Mouse (Mus musculus) kidney, postnatal 14 days (tissue): ENCODE measurements around the gene Fam118a.
"Not testable (repeated sequence)": the region's sequence is repeated elsewhere in the genome, so short reads cannot be mapped to it uniquely, and the experiment has no call there.

Experiments used
- DNase-seq: peaks from one replicate; pipeline ENCODE4 v3.0.0; 2022; ENCODE audit warnings: mixed read lengths

The Fam118a gene

DNA sequence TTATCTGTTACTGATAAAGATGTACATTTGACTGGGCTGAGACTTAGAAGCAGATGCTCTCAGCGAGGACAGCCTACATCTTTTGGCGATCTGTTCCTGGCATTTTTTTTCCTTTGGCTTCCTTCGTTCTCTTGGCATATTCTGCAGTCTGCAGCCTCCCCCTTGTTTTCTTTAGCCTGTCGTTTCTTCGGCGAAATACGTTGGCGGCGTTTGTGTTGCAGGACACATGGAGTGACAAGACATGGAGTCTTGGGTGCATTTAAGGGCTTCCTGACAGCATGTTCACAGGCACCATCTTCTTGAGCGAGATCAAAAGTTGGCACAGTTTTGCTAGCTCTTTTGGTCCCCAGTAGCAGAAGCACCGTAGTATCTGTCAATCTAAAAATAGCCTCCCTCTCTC, 13.0 kb upstream of the Fam118a start:
- no peak for DNase-seq

DNA sequence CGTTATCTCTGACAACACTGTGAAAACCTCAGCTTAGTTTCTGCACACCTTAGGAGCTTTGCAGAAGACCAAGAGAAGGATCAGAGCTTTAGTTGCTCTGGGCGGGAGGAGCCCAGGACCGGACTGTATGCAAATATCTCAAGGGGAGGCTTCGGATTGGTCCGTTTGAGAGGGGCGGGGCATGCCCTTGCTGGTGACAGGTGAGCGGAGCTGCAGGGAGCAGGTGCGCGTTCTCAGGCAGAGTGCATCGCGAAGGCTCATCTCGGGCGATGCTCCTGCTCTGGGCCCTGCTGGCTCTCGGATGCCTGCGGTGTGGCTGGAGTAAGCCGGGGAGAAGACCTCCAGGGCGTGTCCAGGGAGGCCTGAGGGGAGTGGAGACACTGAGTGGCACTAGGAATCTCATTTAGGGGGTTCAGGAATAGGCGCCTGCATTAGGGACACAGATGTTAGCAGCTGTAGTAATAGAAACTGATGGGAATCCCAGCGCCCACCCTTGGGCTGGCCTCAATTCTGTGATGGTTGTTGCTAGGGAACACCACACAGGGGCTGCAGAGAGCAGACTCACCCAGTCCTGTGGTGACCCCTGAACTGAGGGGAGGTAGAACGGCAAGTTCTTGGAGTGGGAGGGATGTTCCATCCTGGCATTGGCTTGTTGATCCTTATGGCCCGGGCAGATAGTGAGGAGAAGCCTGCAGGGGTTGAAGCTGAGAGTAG, 11.6 kb upstream of the Fam118a start, which contains the start of gene Upk3a:
Gene Upk3a (plus strand): TSS at position 191 of the 714 bp plus-strand sequence.
- peak; percentile 71 for DNase-seq

- DNase-seq: no peak
These were observed 6.5 kb upstream of the Fam118a start for GRCm38 (mm10) chr15:85022211-85022610.

DNA sequence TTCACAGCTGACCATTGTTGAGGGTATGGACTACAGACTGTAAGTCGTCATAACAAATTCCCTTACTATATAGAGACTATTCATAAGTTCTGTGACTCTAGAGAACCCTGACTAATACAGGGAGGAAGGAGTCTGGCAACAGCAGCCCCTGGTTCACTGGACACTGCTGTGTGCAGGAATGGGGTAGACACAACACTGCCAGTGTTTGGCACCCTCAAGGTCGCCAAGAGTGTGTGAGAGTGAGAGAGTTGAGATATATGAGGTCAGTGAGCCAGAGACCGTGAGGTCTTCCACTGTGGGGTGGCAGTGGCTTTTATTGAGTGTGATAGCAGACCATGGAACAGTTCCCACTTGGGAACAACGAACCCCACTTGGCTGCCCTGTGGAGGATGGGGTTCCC, 2.6 kb upstream of the Fam118a start:
- DNase-seq: no peak

GRCm38 (mm10) chr15:85027740-85028139, 1.0 kb upstream of the Fam118a start:
- no peak for DNase-seq

DNA sequence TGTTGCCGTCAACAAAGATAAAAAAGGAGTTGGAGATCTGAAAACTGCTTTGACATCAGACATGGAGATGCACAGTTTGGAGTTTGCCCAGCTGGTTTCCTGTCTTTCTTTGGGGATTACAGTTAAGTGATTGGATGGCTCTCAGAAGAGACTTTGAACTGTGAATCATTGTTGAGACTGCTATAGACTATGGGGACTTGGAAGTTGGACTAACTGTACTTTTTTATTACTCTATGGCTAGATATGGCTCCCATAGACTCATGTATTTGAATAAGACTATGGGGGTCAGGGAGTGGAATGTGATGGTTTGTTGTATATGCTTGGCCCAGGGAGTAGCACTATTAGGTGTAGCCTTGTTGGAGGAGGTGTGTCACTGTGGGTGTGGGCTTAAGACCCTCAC, 1.9 kb downstream of the Fam118a start:
- DNase-seq: not testable (repeated sequence)

DNA sequence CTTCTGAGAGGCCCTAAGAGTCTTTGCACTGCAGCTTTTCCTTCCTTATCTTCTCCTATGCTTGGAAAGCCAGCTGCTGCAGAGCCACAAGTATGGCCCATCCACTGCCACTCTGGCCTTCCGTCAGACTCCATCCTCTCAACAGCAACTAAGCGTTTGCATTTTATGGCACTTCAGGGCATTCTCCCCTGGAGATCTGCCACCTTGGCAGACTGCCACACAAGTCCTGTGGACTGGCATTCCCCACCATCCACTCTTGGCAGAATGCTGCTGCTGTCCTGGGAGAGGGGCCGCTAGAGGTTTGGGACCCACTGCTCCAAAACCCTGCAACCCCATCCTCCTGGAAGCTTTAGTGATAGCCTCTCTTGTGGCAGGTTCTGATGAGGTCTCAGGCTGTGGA, 3.1 kb downstream of the Fam118a start:
- peak; percentile 67 for DNase-seq

- DNase-seq: peak; percentile 66
These were observed 5.2 kb downstream of the Fam118a start for GRCm38 (mm10) chr15:85033916-85034315.

- DNase-seq: peak; percentile 99
These were observed 8.0 kb downstream of the Fam118a start for GRCm38 (mm10) chr15:85036566-85037342.

DNA sequence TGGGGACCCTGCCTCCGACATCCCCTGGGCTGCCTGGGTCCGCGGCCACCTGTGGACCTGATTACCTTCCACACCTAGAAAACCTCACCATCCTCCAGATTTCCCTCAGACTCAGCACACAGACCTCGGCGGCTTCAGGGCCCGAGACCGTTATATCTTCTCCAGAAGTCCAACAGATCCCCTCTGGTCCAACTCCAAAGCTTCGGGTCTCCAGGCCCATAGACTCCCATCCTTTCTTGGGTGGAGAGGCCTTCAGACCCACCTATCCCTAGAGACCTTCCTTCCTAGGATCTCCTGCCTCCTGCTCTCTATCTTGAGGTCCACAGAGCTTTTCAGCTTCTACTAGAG, 8.6 kb downstream of the Fam118a start:
- DNase-seq: no peak

DNA sequence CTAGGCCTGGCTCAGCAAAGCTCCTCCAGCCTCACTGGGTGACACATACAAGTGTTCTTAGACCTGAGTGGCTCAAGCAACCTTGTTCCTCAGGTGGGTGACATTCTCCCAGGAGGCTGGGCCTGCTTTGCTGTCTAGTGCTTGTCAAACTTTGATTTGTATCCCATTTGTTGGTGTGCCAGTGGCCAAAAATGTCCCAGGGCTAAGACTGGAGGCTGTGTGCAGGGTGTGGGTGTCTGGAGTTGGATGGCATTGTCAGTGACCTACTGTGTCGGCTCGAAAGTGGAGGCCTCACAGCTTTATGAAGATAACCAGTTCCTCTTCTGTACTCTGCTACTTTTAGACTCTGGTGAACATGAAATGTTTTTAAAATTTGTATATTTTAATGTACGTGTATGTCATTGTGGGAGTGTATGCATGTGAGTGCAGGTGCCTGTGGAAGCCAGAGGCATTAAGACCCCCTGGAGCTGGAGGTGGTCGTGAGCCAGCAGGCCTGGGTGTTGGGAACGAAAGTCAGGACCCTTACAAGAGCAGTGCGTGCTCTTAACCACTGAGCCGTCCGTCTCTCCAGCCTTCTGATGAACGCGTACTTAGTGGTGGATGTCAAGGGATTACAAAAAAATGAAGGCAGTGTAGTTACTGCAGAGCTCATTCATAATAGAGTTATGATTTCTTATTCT, 12.9 kb downstream of the Fam118a start:
- no peak for DNase-seq

GRCm38 (mm10) chr15:85042361-85042954, 13.7 kb downstream of the Fam118a start:
- DNase-seq: peak; percentile 80

GRCm38 (mm10) chr15:85043116-85043515, 14.4 kb downstream of the Fam118a start:
- DNase-seq: no peak

- DNase-seq: no peak
These were observed 15.0 kb downstream of the Fam118a start for GRCm38 (mm10) chr15:85043761-85044160.

DNA sequence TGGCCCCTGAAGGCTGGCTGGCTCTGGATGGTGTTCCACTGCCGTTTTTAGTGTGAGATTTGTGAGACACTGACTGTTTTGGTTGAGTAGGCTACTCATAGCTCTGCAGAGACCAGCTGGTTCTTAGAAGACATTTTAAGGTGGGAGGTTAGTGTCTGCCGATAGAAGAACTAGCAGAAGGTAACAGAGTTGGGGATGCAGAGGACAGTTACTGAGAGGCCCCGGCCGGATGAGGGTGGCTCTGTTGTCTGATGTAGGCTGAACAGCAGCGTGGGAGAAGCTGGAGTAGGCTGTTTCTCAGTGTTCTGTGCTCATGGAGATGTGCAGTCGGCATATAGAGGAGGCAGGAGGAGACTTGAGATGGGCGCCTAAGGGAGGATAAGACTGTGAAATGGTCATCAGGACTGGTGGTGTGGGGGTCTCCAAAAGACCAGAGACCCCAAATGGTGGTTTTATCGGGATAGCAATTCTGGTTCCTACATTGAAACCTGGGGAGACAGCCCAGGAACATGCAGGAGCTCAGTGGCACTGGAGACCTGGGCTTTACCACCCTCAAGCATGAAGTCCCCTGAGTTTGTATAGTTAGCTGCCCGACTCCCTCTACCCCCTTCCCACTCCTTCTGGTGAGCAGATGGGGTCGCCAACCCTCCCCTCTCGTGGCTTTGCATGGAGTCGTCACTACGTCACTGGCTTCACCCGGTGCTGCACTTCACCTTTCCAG, 17.6 kb downstream of the Fam118a start:
- no peak for DNase-seq

GRCm38 (mm10) chr15:85047865-85048264, 19.1 kb downstream of the Fam118a start:
- no peak for DNase-seq

DNA sequence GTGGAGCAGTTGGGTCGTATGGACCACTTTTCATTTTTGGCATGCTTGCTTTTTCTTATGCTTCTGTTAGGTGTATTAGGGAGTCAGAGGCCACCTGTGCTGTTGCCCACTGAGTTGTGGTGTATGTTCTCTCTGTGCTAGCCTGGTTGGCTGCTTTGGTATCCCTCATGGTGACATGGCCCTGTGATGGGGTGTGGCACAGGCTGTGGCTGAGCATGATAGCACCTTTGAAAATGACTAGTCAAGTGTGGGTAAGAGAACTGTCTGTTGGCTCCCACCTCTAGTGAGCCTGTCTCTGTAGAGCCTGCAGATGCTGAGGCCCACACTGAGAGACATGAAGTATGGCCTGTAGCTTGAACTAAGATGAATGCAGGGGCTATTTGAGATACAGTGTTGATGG, 21.0 kb downstream of the Fam118a start:
- DNase-seq: no peak

- DNase-seq: no peak
These were observed 25.4 kb downstream of the Fam118a start for GRCm38 (mm10) chr15:85054098-85054497.

DNA sequence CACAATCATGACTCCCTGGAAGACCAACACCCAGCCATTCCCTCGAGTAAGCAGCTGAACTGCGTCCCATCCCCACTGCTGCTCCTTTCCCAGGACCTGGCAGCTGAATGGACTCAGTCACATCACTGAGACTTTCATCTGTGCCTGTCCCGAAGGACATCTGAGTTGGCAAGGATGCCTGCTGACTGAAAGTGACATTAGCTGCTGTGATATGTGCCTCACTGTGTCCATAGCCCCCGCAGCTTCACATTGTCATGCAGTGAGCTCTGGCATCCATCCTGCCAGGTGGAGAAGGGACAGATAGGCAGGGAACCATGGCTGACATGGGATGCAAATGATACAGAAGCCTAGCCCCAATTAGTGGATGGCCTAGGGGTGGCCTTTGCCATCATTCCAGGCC, 26.4 kb downstream of the Fam118a start:
- no peak for DNase-seq

- no peak for DNase-seq
These were observed 34.7 kb downstream of the Fam118a start for GRCm38 (mm10) chr15:85063421-85063820.

- peak; percentile 58 for DNase-seq
These were observed 41.8 kb downstream of the Fam118a start for GRCm38 (mm10) chr15:85070561-85070960.

GRCm38 (mm10) chr15:85072651-85073050, 43.9 kb downstream of the Fam118a start:
- no peak for DNase-seq

DNA sequence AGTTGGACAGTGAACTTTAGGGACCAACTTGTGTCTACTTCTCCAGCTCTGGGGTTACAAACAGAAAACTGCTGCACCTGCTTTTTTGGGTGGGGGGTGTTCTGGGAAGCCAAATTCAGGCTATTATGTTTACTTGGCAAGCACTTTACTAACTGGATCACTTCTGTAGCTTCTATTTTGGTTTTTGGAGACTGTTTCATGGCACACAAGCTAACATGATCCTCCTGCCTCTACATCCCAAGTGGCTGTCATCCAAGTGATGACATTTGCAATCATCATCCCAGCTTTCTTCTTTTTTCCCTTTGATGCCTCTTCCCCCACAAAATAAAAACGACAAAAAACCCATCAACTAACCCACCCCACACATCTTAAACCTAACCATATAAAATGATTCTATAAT, 56.9 kb downstream of the Fam118a start:
- no peak for DNase-seq
